Mouse (Mus musculus): Measurements from ENCODE around the gene Plbd1.
A peak's percentile ranks its signal among the peaks of the same experiment; 100 is the strongest.

Plbd1 gene

GRCm38 (mm10) chr6:136650664-136651063, 11.1 kb downstream of the Plbd1 start:
- DNase-seq (ENCODE audit: low read depth), result no peak

GRCm38 (mm10) chr6:136647455-136647861, 14.3 kb downstream of the Plbd1 start:
- DNase-seq (ENCODE audit: low read depth), result no peak

GRCm38 (mm10) chr6:136646207-136646606, 15.5 kb downstream of the Plbd1 start:
- no peak for DNase-seq (ENCODE audit: low read depth)

- peak; percentile 18 for DNase-seq (ENCODE audit: low read depth)
These were observed 16.0 kb downstream of the Plbd1 start for GRCm38 (mm10) chr6:136645754-136646153.

- DNase-seq (ENCODE audit: low read depth), result peak; percentile 39
These were observed 17.6 kb downstream of the Plbd1 start for GRCm38 (mm10) chr6:136644171-136644570.

GRCm38 (mm10) chr6:136634982-136635381, 26.7 kb downstream of the Plbd1 start:
- DNase-seq (ENCODE audit: low read depth), result no peak

- no peak for DNase-seq (ENCODE audit: low read depth)
These were observed 28.0 kb downstream of the Plbd1 start for GRCm38 (mm10) chr6:136633719-136634118.

- DNase-seq (ENCODE audit: low read depth), result no peak
These were observed 28.6 kb downstream of the Plbd1 start for GRCm38 (mm10) chr6:136633154-136633553.

GRCm38 (mm10) chr6:136631945-136632534, 29.7 kb downstream of the Plbd1 start:
- DNase-seq (ENCODE audit: low read depth), result no peak

GRCm38 (mm10) chr6:136631519-136631918, 30.2 kb downstream of the Plbd1 start:
- DNase-seq (ENCODE audit: low read depth), result no peak

- DNase-seq (ENCODE audit: low read depth), result no peak
These were observed 32.1 kb downstream of the Plbd1 start for GRCm38 (mm10) chr6:136629639-136630038.

GRCm38 (mm10) chr6:136625421-136625820, 36.3 kb downstream of the Plbd1 start:
- DNase-seq (ENCODE audit: low read depth), result no peak

- DNase-seq (ENCODE audit: low read depth), result peak; percentile 91
These were observed 41.2 kb downstream of the Plbd1 start for GRCm38 (mm10) chr6:136620361-136621139.

GRCm38 (mm10) chr6:136614156-136614555, 47.6 kb downstream of the Plbd1 start:
- DNase-seq (ENCODE audit: low read depth), result no peak

GRCm38 (mm10) chr6:136612312-136612711, 49.4 kb downstream of the Plbd1 start:
- peak; percentile 20 for DNase-seq (ENCODE audit: low read depth)

- peak; percentile 59 for DNase-seq (ENCODE audit: low read depth)
These were observed 50.1 kb downstream of the Plbd1 start for GRCm38 (mm10) chr6:136611351-136612215.

GRCm38 (mm10) chr6:136602601-136603000, 59.1 kb downstream of the Plbd1 start:
- no peak for DNase-seq (ENCODE audit: low read depth)

GRCm38 (mm10) chr6:136594541-136594940, 67.2 kb downstream of the Plbd1 start:
- no peak for DNase-seq (ENCODE audit: low read depth)

- DNase-seq (ENCODE audit: low read depth), result no peak
These were observed 71.0 kb downstream of the Plbd1 start for GRCm38 (mm10) chr6:136590739-136591138.

- no peak for DNase-seq (ENCODE audit: low read depth)
These were observed 95.7 kb downstream of the Plbd1 start for GRCm38 (mm10) chr6:136566002-136566401.

Data from NIH3T3 (cell line).